Mouse (Mus musculus): ENCODE results near the gene Il34. TPM values are rescaled to one million over a fixed set of nuclear protein-coding genes. Genes with fewer than 3 reads are reported as not detected.
A peak's percentile ranks its signal among the peaks of the same experiment; 100 is the strongest.

Il34 gene
- polyA plus RNA-seq, 1 experiment from 2014 or later, result 5.4 TPM

GRCm38 (mm10) chr8:110755511-110756170 lies 50.1 kb downstream of the Il34 start:
- ATAC-seq (ENCODE audit: low FRiP score), result no peak
- no peak overlapping the region for H3K9ac ChIP-seq
- no peaks in the 10 kb centered on the region for H3K36me3 ChIP-seq (replicated peaks; ENCODE audit: control insufficient read depth, insufficient read depth)
- H3K27ac ChIP-seq, result no peak overlapping the region
- H3K27me3 ChIP-seq (ENCODE audit: control insufficient read depth, insufficient read depth, low read length), result no peaks in the 10 kb centered on the region
- H3K4me2 ChIP-seq (replicated peaks), result no peak overlapping the region
- H3K9me3 ChIP-seq (ENCODE audit: control insufficient read depth, low read length), result no peaks in the 10 kb centered on the region
- H3K4me1 ChIP-seq (replicated peaks; ENCODE audit: control insufficient read depth, insufficient read depth, low read length), result no peaks in the 10 kb centered on the region
- no peak for DNase-seq (ENCODE audit: low spot score)
- WGBS, result 63% methylated on average over 15 of the region's 15 CpGs
- no peak overlapping the region for H3K4me3 ChIP-seq (replicated peaks; ENCODE audit: low read length)

- WGBS, result 63% methylated on average over 4 of the region's 4 CpGs
- no peak overlapping the region for H3K4me2 ChIP-seq (replicated peaks)
- H3K9me3 ChIP-seq (ENCODE audit: control insufficient read depth, low read length), result no peaks in the 10 kb centered on the region
- no peaks in the 10 kb centered on the region for H3K4me1 ChIP-seq (replicated peaks; ENCODE audit: control insufficient read depth, insufficient read depth, low read length)
- H3K9ac ChIP-seq, result no peak overlapping the region
- H3K27me3 ChIP-seq (ENCODE audit: control insufficient read depth, insufficient read depth, low read length), result no peaks in the 10 kb centered on the region
- ATAC-seq (ENCODE audit: low FRiP score) (no peak), DNase-seq (ENCODE audit: low spot score) (no peak)
- no peak overlapping the region for H3K4me3 ChIP-seq (replicated peaks; ENCODE audit: low read length)
- H3K36me3 ChIP-seq (replicated peaks; ENCODE audit: control insufficient read depth, insufficient read depth), result no peaks in the 10 kb centered on the region
- no peak overlapping the region for H3K27ac ChIP-seq
Observed at GRCm38 (mm10) chr8:110754713-110755112, 51.0 kb downstream of the Il34 start.

GRCm38 (mm10) chr8:110751490-110751889 lies 54.2 kb downstream of the Il34 start:
- Histone ChIP-seq H3K9me3 (ENCODE audit: control insufficient read depth, low read length) (no peaks in the 10 kb centered on the region), H3K27me3 (ENCODE audit: control insufficient read depth, insufficient read depth, low read length) (no peaks in the 10 kb centered on the region), H3K36me3 (replicated peaks; ENCODE audit: control insufficient read depth, insufficient read depth) (no peaks in the 10 kb centered on the region), H3K4me2 (replicated peaks) (no peak overlapping the region), H3K4me1 (replicated peaks; ENCODE audit: control insufficient read depth, insufficient read depth, low read length) (no peaks in the 10 kb centered on the region), H3K27ac (no peak overlapping the region), H3K4me3 (replicated peaks; ENCODE audit: low read length) (no peak overlapping the region), H3K9ac (no peak overlapping the region)
- ATAC-seq (ENCODE audit: low FRiP score) (no peak), DNase-seq (ENCODE audit: low spot score) (no peak)
- WGBS, result 88% methylated on average over 5 of the region's 5 CpGs

- H3K9me3 ChIP-seq (ENCODE audit: control insufficient read depth, low read length), result no peaks in the 10 kb centered on the region
- no peak overlapping the region for H3K4me3 ChIP-seq (replicated peaks; ENCODE audit: low read length)
- H3K9ac ChIP-seq, result 0 out of 2 replicates have a peak overlapping the region, but pooled peaks have one; percentile 19
- H3K4me1 ChIP-seq (replicated peaks; ENCODE audit: control insufficient read depth, insufficient read depth, low read length), result no peaks in the 10 kb centered on the region
- DNase-seq (ENCODE audit: low spot score) (no peak), ATAC-seq (ENCODE audit: low FRiP score) (no peak)
- H3K4me2 ChIP-seq (replicated peaks), result no peak overlapping the region
- H3K27ac ChIP-seq, result no peak overlapping the region
- H3K36me3 ChIP-seq (replicated peaks; ENCODE audit: control insufficient read depth, insufficient read depth), result no peaks in the 10 kb centered on the region
- H3K27me3 ChIP-seq (ENCODE audit: control insufficient read depth, insufficient read depth, low read length), result no peaks in the 10 kb centered on the region
- WGBS, result 43% methylated on average over 13 of the region's 13 CpGs
Observed at GRCm38 (mm10) chr8:110750269-110750668, 55.5 kb downstream of the Il34 start.

- no peak overlapping the region for H3K4me3 ChIP-seq (replicated peaks; ENCODE audit: low read length)
- DNase-seq (ENCODE audit: low spot score), result peak; percentile 97
Observed at GRCm38 (mm10) chr8:110749500-110750170, 56.1 kb downstream of the Il34 start.

GRCm38 (mm10) chr8:110746661-110747060 lies 59.1 kb downstream of the Il34 start:
- Histone ChIP-seq H3K4me3 (replicated peaks; ENCODE audit: low read length) (no peak overlapping the region), H3K4me2 (replicated peaks) (no peak overlapping the region), H3K4me1 (replicated peaks; ENCODE audit: control insufficient read depth, insufficient read depth, low read length) (no peaks in the 10 kb centered on the region), H3K9ac (no peak overlapping the region; the same call in 1 of the 2 replicates), H3K27ac (no peak overlapping the region), H3K27me3 (ENCODE audit: control insufficient read depth, insufficient read depth, low read length) (no peaks in the 10 kb centered on the region), H3K36me3 (replicated peaks; ENCODE audit: control insufficient read depth, insufficient read depth) (no peaks in the 10 kb centered on the region), H3K9me3 (ENCODE audit: control insufficient read depth, low read length) (no peaks in the 10 kb centered on the region)
- DNase-seq (ENCODE audit: low spot score) (no peak), ATAC-seq (ENCODE audit: low FRiP score) (no peak)
- WGBS, result 74% methylated on average over 9 of the region's 9 CpGs

More at GRCm38 (mm10) chr8:110749500-110750170, 56.1 kb downstream of the Il34 start:
- Histone ChIP-seq H3K27ac (no peak overlapping the region), H3K36me3 (replicated peaks; ENCODE audit: control insufficient read depth, insufficient read depth) (no peaks in the 10 kb centered on the region), H3K4me2 (replicated peaks) (no peak overlapping the region), H3K9me3 (ENCODE audit: control insufficient read depth, low read length) (no peaks in the 10 kb centered on the region), H3K9ac (no peak overlapping the region), H3K4me1 (replicated peaks; ENCODE audit: control insufficient read depth, insufficient read depth, low read length) (no peaks in the 10 kb centered on the region), H3K27me3 (ENCODE audit: control insufficient read depth, insufficient read depth, low read length) (no peaks in the 10 kb centered on the region)
- ATAC-seq (ENCODE audit: low FRiP score), result peak; percentile 69; the same call in 1 of the 2 replicates
- 62% methylated on average over 10 of the region's 10 CpGs for WGBS

- WGBS, result 97% methylated on average over 10 of the region's 10 CpGs
- peaks cover 12% of the 10 kb centered on the region for H3K36me3 ChIP-seq (replicated peaks; ENCODE audit: control insufficient read depth, insufficient read depth)
- ATAC-seq (ENCODE audit: low FRiP score) (no peak), DNase-seq (ENCODE audit: low spot score) (no peak)
- no peak overlapping the region for H3K4me3 ChIP-seq (replicated peaks; ENCODE audit: low read length)
- no peak overlapping the region for H3K4me2 ChIP-seq (replicated peaks)
- H3K27ac ChIP-seq, result no peak overlapping the region
- no peaks in the 10 kb centered on the region for H3K9me3 ChIP-seq (ENCODE audit: control insufficient read depth, low read length)
- H3K9ac ChIP-seq, result no peak overlapping the region
- no peaks in the 10 kb centered on the region for H3K4me1 ChIP-seq (replicated peaks; ENCODE audit: control insufficient read depth, insufficient read depth, low read length)
- no peaks in the 10 kb centered on the region for H3K27me3 ChIP-seq (ENCODE audit: control insufficient read depth, insufficient read depth, low read length)
Observed at GRCm38 (mm10) chr8:110745162-110745561, 60.6 kb downstream of the Il34 start.

- H3K27me3 ChIP-seq (ENCODE audit: control insufficient read depth, insufficient read depth, low read length), result no peaks in the 10 kb centered on the region
- no peak overlapping the region for H3K4me2 ChIP-seq (replicated peaks)
- H3K9ac ChIP-seq, result no peak overlapping the region
- peaks cover 40% of the 10 kb centered on the region for H3K36me3 ChIP-seq (replicated peaks; ENCODE audit: control insufficient read depth, insufficient read depth)
- ATAC-seq (ENCODE audit: low FRiP score) (no peak), DNase-seq (ENCODE audit: low spot score) (no peak)
- H3K4me1 ChIP-seq (replicated peaks; ENCODE audit: control insufficient read depth, insufficient read depth, low read length), result no peaks in the 10 kb centered on the region
- WGBS, result 95% methylated on average over 5 of the region's 5 CpGs
- H3K4me3 ChIP-seq (replicated peaks; ENCODE audit: low read length), result no peak overlapping the region
- no peaks in the 10 kb centered on the region for H3K9me3 ChIP-seq (ENCODE audit: control insufficient read depth, low read length)
- H3K27ac ChIP-seq, result no peak overlapping the region
Observed at GRCm38 (mm10) chr8:110742452-110742818, 63.3 kb downstream of the Il34 start.

GRCm38 (mm10) chr8:110741816-110742451 lies 63.8 kb downstream of the Il34 start:
- H3K27me3 ChIP-seq (ENCODE audit: control insufficient read depth, insufficient read depth, low read length), result no peaks in the 10 kb centered on the region
- H3K27ac ChIP-seq, result no peak overlapping the region
- H3K4me3 ChIP-seq (replicated peaks; ENCODE audit: low read length), result no peak overlapping the region
- WGBS, result 79% methylated on average over 15 of the region's 15 CpGs
- no peak overlapping the region for H3K4me2 ChIP-seq (replicated peaks)
- peaks cover 45% of the 10 kb centered on the region for H3K36me3 ChIP-seq (replicated peaks; ENCODE audit: control insufficient read depth, insufficient read depth)
- no peak for ATAC-seq (ENCODE audit: low FRiP score)
- DNase-seq (ENCODE audit: low spot score), result no peak
- H3K9me3 ChIP-seq (ENCODE audit: control insufficient read depth, low read length), result no peaks in the 10 kb centered on the region
- no peaks in the 10 kb centered on the region for H3K4me1 ChIP-seq (replicated peaks; ENCODE audit: control insufficient read depth, insufficient read depth, low read length)
- no peak overlapping the region for H3K9ac ChIP-seq
